Mouse (Mus musculus): Measurements from ENCODE around the gene Ptpn3.

DNA sequence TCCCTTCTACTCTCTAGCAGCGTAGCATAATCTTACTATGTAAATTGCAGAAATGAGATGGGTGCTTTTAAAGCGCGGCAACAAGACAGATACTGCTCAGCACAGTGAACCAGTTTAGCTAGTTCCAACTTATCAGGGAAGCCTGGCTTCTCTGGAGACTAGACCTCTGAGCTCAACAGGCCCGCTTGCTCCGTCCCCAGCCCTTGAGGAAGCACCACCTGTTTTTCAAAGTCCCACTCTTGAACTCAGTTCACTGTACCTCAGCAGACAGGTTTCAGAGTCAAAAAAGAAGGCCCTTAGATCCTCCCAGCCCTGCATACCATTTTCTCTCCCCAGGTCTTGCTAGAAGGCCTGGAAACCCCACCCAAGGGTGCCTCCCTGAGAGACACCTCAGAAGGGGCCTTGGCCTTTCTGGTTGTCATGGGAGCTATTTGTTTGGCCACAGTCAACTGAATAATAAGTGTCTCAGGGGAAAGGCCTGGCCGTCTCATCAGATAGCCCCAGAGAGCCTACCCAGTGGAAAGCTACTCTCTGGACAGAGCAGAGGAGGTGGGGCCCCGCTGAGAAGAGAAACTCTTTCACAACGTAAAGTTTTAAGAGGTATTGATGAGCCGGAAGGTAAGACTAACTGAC, 136.9 kb downstream of the Ptpn3 start:
- TF ChIP-seq CTCF (IDR thresholded peaks at IDR 0.05; ENCODE audit: borderline replicate concordance, insufficient read depth, low read length) (no peak), POLR2A (IDR thresholded peaks at IDR 0.05; ENCODE audit: low read depth, low read length) (no peak)

Data from embryonic fibroblast, embryonic 13.5 days (primary cell).